Mouse (Mus musculus): ENCODE measurements at regions not wholly inside any gene's neighbourhood (a gene's known extent, or its start where the extent isn't known, plus 50 kb on each side); places are given as distances from the start of the nearest gene placed in this dataset.

- Histone ChIP-seq H3K79me2 (replicated peaks; ENCODE audit: control insufficient read depth, extremely low read depth, insufficient read depth, poor library complexity, severe bottlenecking) (no peaks in the 10 kb centered on the region), H3K36me3 (replicated peaks in 1 of 2; ENCODE audit: control insufficient read depth in 1 of 2, insufficient read depth in 1 of 2, low read length in 1 of 2) (no peaks in the 10 kb centered on the region), H3K4me1 (ENCODE audit: control insufficient read depth in 1 of 2, insufficient read depth in 2 of 2) (peaks cover 2 to 21% of the 10 kb centered on the region in 2 experiments; a peak in 3 of 4 replicates), H3K9ac (ENCODE audit: insufficient read depth, low read depth) (no peak overlapping the region), H3K9me3 (replicated peaks; ENCODE audit: low read length) (no peaks in the 10 kb centered on the region), H3K27ac (ENCODE audit: insufficient read depth, low read depth) (no peak overlapping the region), H3K27me3 (replicated peaks) (no peaks in the 10 kb centered on the region), H3K4me3 (replicated peaks in 1 of 3; ENCODE audit: low read depth in 2 of 3, low read length in 2 of 3, poor library complexity in 1 of 3) (no peak overlapping the region), H3K4me2 (ENCODE audit: insufficient read depth, low read depth, poor library complexity, severe bottlenecking) (no peak overlapping the region)
- TF ChIP-seq UBTF (IDR thresholded peaks at IDR 0.05; ENCODE audit: low read depth, low read length), result no peak
- no peak for TF ChIP-seq NRF1 (IDR thresholded peaks at IDR 0.05; ENCODE audit: low read depth, low read length)
- no peak for TF ChIP-seq ZKSCAN1 (IDR thresholded peaks at IDR 0.05; ENCODE audit: borderline replicate concordance, low read depth, low read length)
- no peak for TF ChIP-seq MEF2A (IDR thresholded peaks at IDR 0.05; ENCODE audit: borderline replicate concordance, low read depth, low read length)
- no peak for TF ChIP-seq POLR2AphosphoS2 (IDR thresholded peaks at IDR 0.05; ENCODE audit: low read depth, low read length)
- TF ChIP-seq MAFK (IDR thresholded peaks at IDR 0.05; ENCODE audit: insufficient replicate concordance, low read length), result no peak
- TF ChIP-seq ZNF384 (IDR thresholded peaks at IDR 0.05; ENCODE audit: low read depth, low read length), result no peak
- TF ChIP-seq JUND (conservative IDR thresholded peaks at IDR 0.05; ENCODE audit: low read depth, low read length), result no peak
- no peak for TF ChIP-seq GABPA (IDR thresholded peaks at IDR 0.05; ENCODE audit: insufficient replicate concordance, low read depth, low read length)
- no peak for TF ChIP-seq USF2 (conservative IDR thresholded peaks at IDR 0.05; ENCODE audit: low read depth, low read length)
- DNase-seq (ENCODE audit: extremely low read depth), result no peak
- dilution Hi-C loops (cut with MboI; ENCODE audit: extremely low pct_ligation_motif_present, extremely low pct_unique_long_range_greater_than_20kb, low sequenced_read_pairs), result no loop called here
- in situ Hi-C loops (cut with MboI; ENCODE audit: low pct_ligation_motif_present, low pct_unique_long_range_greater_than_20kb, low sequenced_read_pairs), result no loop called here
Measured at GRCm38 (mm10) chr2:128284822-128285421, 159.1 kb downstream of the Bcl2l11 start.

- Histone ChIP-seq H3K9me3 (replicated peaks; ENCODE audit: low read length) (no peaks in the 10 kb centered on the region), H3K27me3 (replicated peaks) (no peaks in the 10 kb centered on the region), H3K27ac (ENCODE audit: insufficient read depth, low read depth) (no peak overlapping the region), H3K36me3 (replicated peaks in 1 of 2; ENCODE audit: control insufficient read depth in 1 of 2, insufficient read depth in 1 of 2, low read length in 1 of 2) (no peaks in the 10 kb centered on the region), H3K4me3 (replicated peaks in 1 of 3; ENCODE audit: low read depth in 2 of 3, low read length in 2 of 3, poor library complexity in 1 of 3) (no peak overlapping the region), H3K79me2 (replicated peaks; ENCODE audit: control insufficient read depth, extremely low read depth, insufficient read depth, poor library complexity, severe bottlenecking) (no peaks in the 10 kb centered on the region), H3K9ac (ENCODE audit: insufficient read depth, low read depth) (no peak overlapping the region), H3K4me2 (ENCODE audit: insufficient read depth, low read depth, poor library complexity, severe bottlenecking) (no peak overlapping the region), H3K4me1 (ENCODE audit: control insufficient read depth in 1 of 2, insufficient read depth in 2 of 2) (peaks cover 2 to 21% of the 10 kb centered on the region in 2 experiments; a peak in 3 of 4 replicates)
- TF ChIP-seq MAX (IDR thresholded peaks at IDR 0.05; ENCODE audit: low read length), result no peak
- no peak for TF ChIP-seq UBTF (IDR thresholded peaks at IDR 0.05; ENCODE audit: low read depth, low read length)
- TF ChIP-seq MAZ (IDR thresholded peaks at IDR 0.05; ENCODE audit: low read depth, low read length), result no peak
- TF ChIP-seq BHLHE40 (IDR thresholded peaks at IDR 0.05; ENCODE audit: low read depth, low read length), result no peak
- TF ChIP-seq SIN3A (IDR thresholded peaks at IDR 0.05; ENCODE audit: low read length), result no peak
- no peak for TF ChIP-seq KAT2A (IDR thresholded peaks at IDR 0.05; ENCODE audit: insufficient replicate concordance, low read length)
- no peak for TF ChIP-seq NELFE (IDR thresholded peaks at IDR 0.05; ENCODE audit: low read depth, low read length)
- TF ChIP-seq E2F4 (IDR thresholded peaks at IDR 0.05; ENCODE audit: insufficient replicate concordance, low read depth, low read length), result no peak
- no peak for TF ChIP-seq CTCF (conservative IDR thresholded peaks at IDR 0.05 in 1 of 2, IDR thresholded peaks at IDR 0.05 in 1 of 2; ENCODE audit: low read depth in 2 of 2, low read length in 2 of 2)
- TF ChIP-seq MYC (IDR thresholded peaks at IDR 0.05; ENCODE audit: low read depth, low read length), result no peak
- no peak for TF ChIP-seq ZKSCAN1 (IDR thresholded peaks at IDR 0.05; ENCODE audit: borderline replicate concordance, low read depth, low read length)
- TF ChIP-seq ETS1 (conservative IDR thresholded peaks at IDR 0.05; ENCODE audit: low read depth, low read length), result no peak
- TF ChIP-seq ELF1 (IDR thresholded peaks at IDR 0.05; ENCODE audit: low read depth, low read length), result no peak
- no peak for TF ChIP-seq USF2 (conservative IDR thresholded peaks at IDR 0.05; ENCODE audit: low read depth, low read length)
- no peak for TF ChIP-seq IRF4 (IDR thresholded peaks at IDR 0.05; ENCODE audit: low read depth, low read length)
- no peak for TF ChIP-seq NRF1 (IDR thresholded peaks at IDR 0.05; ENCODE audit: low read depth, low read length)
- TF ChIP-seq EP300 (IDR thresholded peaks at IDR 0.05; ENCODE audit: low read length), result no peak
- TF ChIP-seq CHD1 (IDR thresholded peaks at IDR 0.05; ENCODE audit: low read depth, low read length), result no peak
- no peak for TF ChIP-seq SMC3 (IDR thresholded peaks at IDR 0.05; ENCODE audit: low read depth, low read length)
- in situ Hi-C loops (cut with MboI; ENCODE audit: low pct_ligation_motif_present, low pct_unique_long_range_greater_than_20kb, low sequenced_read_pairs), result no loop called here
- dilution Hi-C loops (cut with MboI; ENCODE audit: extremely low pct_ligation_motif_present, extremely low pct_unique_long_range_greater_than_20kb, low sequenced_read_pairs), result no loop called here
- DNase-seq (ENCODE audit: extremely low read depth), result no peak
Measured at GRCm38 (mm10) chr2:128285457-128285856, 159.6 kb downstream of the Bcl2l11 start.

All from CH12.LX (cell line).